Mouse (Mus musculus): ENCODE measurements at regions not wholly inside any gene's neighbourhood (a gene's known extent, or its start where the extent isn't known, plus 50 kb on each side); places are given as distances from the start of the nearest gene placed in this dataset.

DNA sequence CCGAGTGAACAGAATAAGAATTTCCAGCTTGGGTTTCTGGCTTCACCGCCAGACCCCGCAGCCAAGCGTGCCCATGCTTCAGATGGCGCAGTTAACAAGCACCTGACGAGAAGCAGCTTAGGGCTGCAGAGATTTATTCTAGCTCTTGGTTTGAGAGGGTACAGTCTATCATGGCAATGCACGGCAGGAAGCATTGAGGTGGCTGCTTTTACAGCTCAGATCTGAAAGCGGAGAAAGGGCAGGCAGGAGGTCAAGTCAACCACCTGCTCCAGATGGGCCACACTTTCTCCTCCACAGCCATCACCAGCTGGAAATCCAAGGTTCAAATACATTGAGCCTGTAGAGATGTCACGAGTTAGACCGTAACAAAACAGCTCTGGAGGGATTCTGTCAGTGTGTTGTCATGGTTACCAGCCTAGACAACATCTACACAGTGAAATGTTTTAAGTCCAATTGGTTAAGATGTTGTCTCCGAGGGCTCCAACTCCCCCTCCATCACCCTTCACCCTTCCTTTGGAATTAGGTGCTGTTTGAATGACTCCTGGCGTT lies 126.0 kb downstream of the Gm11011 start:
- ATAC-seq (ENCODE audit: low FRiP score) (no peak), DNase-seq (ENCODE audit: low spot score) (no peak)
- Histone ChIP-seq H3K4me2 (replicated peaks) (no peak overlapping the region), H3K4me1 (replicated peaks; ENCODE audit: control insufficient read depth, insufficient read depth, low read length) (peaks cover 9% of the 10 kb centered on the region), H3K27ac (peak overlapping the region; percentile 57; the same call in 1 of the 2 replicates), H3K9me3 (ENCODE audit: control insufficient read depth, low read length) (no peaks in the 10 kb centered on the region), H3K36me3 (replicated peaks; ENCODE audit: control insufficient read depth, insufficient read depth) (no peaks in the 10 kb centered on the region), H3K4me3 (replicated peaks; ENCODE audit: low read length) (no peak overlapping the region), H3K27me3 (ENCODE audit: control insufficient read depth, insufficient read depth, low read length) (no peaks in the 10 kb centered on the region), H3K9ac (no peak overlapping the region)
- WGBS, result 60% methylated on average over 12 of the region's 12 CpGs

DNA sequence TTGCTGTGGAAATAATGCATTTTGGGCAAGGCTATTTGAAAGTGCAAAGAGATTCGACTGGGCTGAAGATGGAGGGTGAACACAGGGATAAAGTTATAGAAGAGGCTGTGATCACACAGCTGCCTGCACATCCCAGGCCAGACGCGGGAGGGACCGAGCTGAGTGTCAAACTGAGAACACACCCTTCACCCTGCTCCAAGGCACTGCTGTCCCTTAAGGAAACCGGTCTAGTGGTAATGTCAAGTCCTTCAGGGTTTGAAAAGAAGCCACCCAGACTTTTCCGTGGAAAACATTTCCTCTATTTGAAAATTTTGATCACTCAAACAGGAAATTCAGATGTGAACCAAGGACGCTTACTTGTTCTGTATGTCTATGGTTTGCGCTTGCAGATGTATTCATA lies 134.6 kb downstream of the Gm11011 start:
- no peak for DNase-seq (ENCODE audit: low spot score)
- no peaks in the 10 kb centered on the region for H3K36me3 ChIP-seq (replicated peaks; ENCODE audit: control insufficient read depth, insufficient read depth)
- no peak overlapping the region for H3K4me2 ChIP-seq (replicated peaks)
- 94% methylated on average over 8 of the region's 8 CpGs for WGBS
- H3K4me1 ChIP-seq (replicated peaks; ENCODE audit: control insufficient read depth, insufficient read depth, low read length), result no peaks in the 10 kb centered on the region
- no peak overlapping the region for H3K9ac ChIP-seq
- H3K27ac ChIP-seq, result no peak overlapping the region
- H3K4me3 ChIP-seq (replicated peaks; ENCODE audit: low read length), result no peak overlapping the region
- ATAC-seq (ENCODE audit: low FRiP score), result no peak
- no peaks in the 10 kb centered on the region for H3K9me3 ChIP-seq (ENCODE audit: control insufficient read depth, low read length)
- H3K27me3 ChIP-seq (ENCODE audit: control insufficient read depth, insufficient read depth, low read length), result no peaks in the 10 kb centered on the region

DNA sequence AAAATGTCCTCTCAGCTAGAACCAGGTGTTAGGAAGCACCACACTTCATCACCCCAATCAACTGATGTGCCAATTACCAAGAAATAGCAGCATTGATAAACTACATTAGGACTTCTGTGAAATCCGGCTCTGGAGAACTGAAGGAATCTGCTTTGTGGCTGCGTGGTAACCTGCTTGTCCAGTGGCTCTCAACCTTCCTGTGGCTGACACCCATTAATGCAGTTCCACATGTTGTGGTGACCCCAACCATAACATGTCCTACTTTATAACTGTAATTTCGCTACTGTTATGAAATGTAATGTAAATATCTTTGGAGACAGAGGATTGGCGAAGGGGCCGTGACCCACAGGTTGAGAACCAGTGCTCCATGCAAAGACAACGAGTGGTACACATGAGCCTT lies 136.7 kb downstream of the Gm11011 start:
- Histone ChIP-seq H3K4me1 (replicated peaks; ENCODE audit: control insufficient read depth, insufficient read depth, low read length) (peaks cover 6% of the 10 kb centered on the region; the same call in 1 of the 2 replicates), H3K4me3 (replicated peaks; ENCODE audit: low read length) (no peak overlapping the region), H3K36me3 (replicated peaks; ENCODE audit: control insufficient read depth, insufficient read depth) (no peaks in the 10 kb centered on the region), H3K4me2 (replicated peaks) (no peak overlapping the region), H3K9me3 (ENCODE audit: control insufficient read depth, low read length) (no peaks in the 10 kb centered on the region), H3K27me3 (ENCODE audit: control insufficient read depth, insufficient read depth, low read length) (no peaks in the 10 kb centered on the region), H3K9ac (no peak overlapping the region), H3K27ac (no peak overlapping the region)
- no peak for DNase-seq (ENCODE audit: low spot score)
- WGBS, result 91% methylated on average over 6 of the region's 6 CpGs
- ATAC-seq (ENCODE audit: low FRiP score), result no peak

DNA sequence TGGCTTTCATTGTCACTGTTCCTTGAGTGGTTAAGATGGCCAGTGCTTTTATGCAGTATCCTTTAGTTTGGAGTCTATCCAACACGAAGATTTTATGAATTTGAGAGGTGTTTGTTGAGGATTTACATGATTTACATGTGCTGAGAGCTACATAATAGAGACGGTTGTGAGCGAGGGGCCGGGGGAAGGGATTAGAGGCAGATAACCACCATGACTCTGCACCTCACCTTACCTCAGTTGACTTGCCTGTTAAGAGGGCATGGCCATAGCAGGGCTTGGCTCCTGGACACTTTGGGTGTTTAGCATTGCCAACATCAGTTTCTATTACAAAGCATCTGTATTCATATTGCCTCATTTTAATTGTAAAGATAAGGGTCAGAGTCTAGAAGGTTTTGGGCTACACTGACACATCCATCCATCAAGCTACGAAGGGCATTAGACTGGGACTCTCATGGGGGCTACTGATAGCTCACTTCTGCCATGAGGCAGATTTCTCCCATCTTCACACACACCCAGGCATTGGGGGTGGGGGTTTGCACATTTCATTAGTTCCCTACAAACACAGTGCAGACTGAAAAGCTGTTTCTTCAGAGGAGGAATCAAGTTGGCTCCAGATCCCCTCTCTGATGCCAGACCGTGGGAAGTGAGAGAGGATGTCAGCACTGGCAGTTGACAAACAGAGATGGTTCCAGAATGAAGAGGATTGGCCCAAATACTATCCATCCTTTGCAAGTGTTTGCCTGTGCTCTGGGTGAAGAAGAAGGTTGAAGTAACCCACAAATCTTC lies 139.9 kb downstream of the Gm11011 start:
- peaks cover 18% of the 10 kb centered on the region for H3K4me1 ChIP-seq (replicated peaks; ENCODE audit: control insufficient read depth, insufficient read depth, low read length)
- no peaks in the 10 kb centered on the region for H3K36me3 ChIP-seq (replicated peaks; ENCODE audit: control insufficient read depth, insufficient read depth)
- H3K27ac ChIP-seq, result no peak overlapping the region
- H3K4me3 ChIP-seq (replicated peaks; ENCODE audit: low read length), result no peak overlapping the region
- H3K9me3 ChIP-seq (ENCODE audit: control insufficient read depth, low read length), result no peaks in the 10 kb centered on the region
- no peak for DNase-seq (ENCODE audit: low spot score)
- H3K27me3 ChIP-seq (ENCODE audit: control insufficient read depth, insufficient read depth, low read length), result no peaks in the 10 kb centered on the region
- 77% methylated on average over 6 of the region's 6 CpGs for WGBS
- no peak overlapping the region for H3K9ac ChIP-seq
- no peak overlapping the region for H3K4me2 ChIP-seq (replicated peaks)
- ATAC-seq (ENCODE audit: low FRiP score), result no peak

DNA sequence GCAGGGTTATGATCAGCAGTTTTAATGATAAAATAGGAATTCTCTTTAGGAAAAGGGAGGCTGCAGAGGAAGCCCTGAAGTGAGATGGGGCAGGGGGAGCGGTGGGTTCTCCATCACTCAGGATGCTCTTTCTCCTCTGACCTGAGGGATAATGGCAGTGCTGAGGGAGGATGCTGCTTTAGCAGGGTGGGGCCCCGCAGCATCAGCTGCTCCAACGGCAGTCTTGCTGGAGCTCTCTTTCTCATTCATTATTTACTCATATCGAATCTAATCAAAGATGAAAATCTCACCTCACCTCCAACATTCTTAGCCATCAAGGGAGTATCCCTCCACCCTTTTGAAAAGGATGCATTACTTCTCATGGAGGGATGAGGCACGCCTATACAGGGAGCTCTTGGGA lies 141.7 kb downstream of the Gm11011 start:
- Histone ChIP-seq H3K27ac (peak overlapping the region; percentile 62), H3K4me3 (replicated peaks; ENCODE audit: low read length) (no peak overlapping the region), H3K9me3 (ENCODE audit: control insufficient read depth, low read length) (no peaks in the 10 kb centered on the region), H3K36me3 (replicated peaks; ENCODE audit: control insufficient read depth, insufficient read depth) (no peaks in the 10 kb centered on the region), H3K9ac (peak overlapping the region; percentile 26; the same call in 1 of the 2 replicates), H3K4me1 (replicated peaks; ENCODE audit: control insufficient read depth, insufficient read depth, low read length) (peaks cover 18% of the 10 kb centered on the region), H3K4me2 (replicated peaks) (peak overlapping the region; percentile 36), H3K27me3 (ENCODE audit: control insufficient read depth, insufficient read depth, low read length) (no peaks in the 10 kb centered on the region)
- 63% methylated on average over 5 of the region's 5 CpGs for WGBS
- DNase-seq (ENCODE audit: low spot score) (no peak), ATAC-seq (ENCODE audit: low FRiP score) (no peak)

DNA sequence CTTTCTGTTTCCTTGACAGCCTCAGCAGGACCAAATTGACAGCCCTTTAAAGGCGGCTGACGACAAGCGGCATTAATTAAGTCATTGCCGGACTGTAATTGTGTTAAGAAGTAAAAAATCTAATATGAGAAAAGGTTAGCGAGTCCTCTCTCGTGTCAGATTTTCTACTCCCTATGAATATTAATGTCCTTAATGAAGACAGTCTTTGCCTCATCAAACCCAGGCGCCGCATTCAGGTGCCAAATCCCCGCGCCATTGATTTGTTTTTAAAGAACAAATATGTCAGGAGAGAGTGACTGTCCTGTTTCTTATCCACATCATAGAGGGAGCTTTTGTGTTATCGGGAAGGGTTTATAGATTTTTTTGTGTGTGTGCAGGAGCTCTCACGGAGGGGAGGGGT lies 142.2 kb downstream of the Gm11011 start:
- H3K27ac ChIP-seq, result peak overlapping the region; percentile 62
- no peaks in the 10 kb centered on the region for H3K27me3 ChIP-seq (ENCODE audit: control insufficient read depth, insufficient read depth, low read length)
- no peaks in the 10 kb centered on the region for H3K9me3 ChIP-seq (ENCODE audit: control insufficient read depth, low read length)
- no peak overlapping the region for H3K4me3 ChIP-seq (replicated peaks; ENCODE audit: low read length)
- ATAC-seq (ENCODE audit: low FRiP score) (no peak), DNase-seq (ENCODE audit: low spot score) (no peak)
- 34% methylated on average over 12 of the region's 12 CpGs for WGBS
- H3K4me1 ChIP-seq (replicated peaks; ENCODE audit: control insufficient read depth, insufficient read depth, low read length), result peaks cover 18% of the 10 kb centered on the region
- peak overlapping the region; percentile 26; the same call in 1 of the 2 replicates for H3K9ac ChIP-seq
- H3K4me2 ChIP-seq (replicated peaks), result peak overlapping the region; percentile 36
- H3K36me3 ChIP-seq (replicated peaks; ENCODE audit: control insufficient read depth, insufficient read depth), result no peaks in the 10 kb centered on the region

DNA sequence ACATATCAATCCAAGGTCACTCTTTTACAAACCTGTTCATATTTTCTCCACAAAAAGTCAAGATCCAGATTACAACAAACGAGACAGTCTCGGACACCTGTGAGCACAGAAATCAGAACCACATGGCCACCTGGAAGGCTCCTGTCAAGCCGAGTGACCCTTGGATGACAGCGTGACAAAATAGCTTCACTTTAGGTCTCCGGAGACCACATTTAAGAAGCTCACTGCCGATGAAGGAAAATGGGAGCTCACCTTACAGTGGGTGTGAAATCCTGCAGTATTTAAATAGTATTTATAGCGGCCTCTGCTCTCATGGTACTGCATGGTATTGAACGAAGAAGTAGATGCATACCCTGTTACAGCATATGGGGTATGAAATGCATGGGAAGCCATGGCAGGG lies 144.3 kb downstream of the Gm11011 start:
- H3K9ac ChIP-seq, result no peak overlapping the region
- no peaks in the 10 kb centered on the region for H3K9me3 ChIP-seq (ENCODE audit: control insufficient read depth, low read length)
- no peak overlapping the region for H3K27ac ChIP-seq
- H3K27me3 ChIP-seq (ENCODE audit: control insufficient read depth, insufficient read depth, low read length), result no peaks in the 10 kb centered on the region
- H3K4me3 ChIP-seq (replicated peaks; ENCODE audit: low read length), result no peak overlapping the region
- no peak for DNase-seq (ENCODE audit: low spot score)
- 87% methylated on average over 8 of the region's 8 CpGs for WGBS
- peaks cover 18% of the 10 kb centered on the region for H3K4me1 ChIP-seq (replicated peaks; ENCODE audit: control insufficient read depth, insufficient read depth, low read length)
- H3K36me3 ChIP-seq (replicated peaks; ENCODE audit: control insufficient read depth, insufficient read depth), result no peaks in the 10 kb centered on the region
- no peak overlapping the region for H3K4me2 ChIP-seq (replicated peaks)
- no peak for ATAC-seq (ENCODE audit: low FRiP score)

DNA sequence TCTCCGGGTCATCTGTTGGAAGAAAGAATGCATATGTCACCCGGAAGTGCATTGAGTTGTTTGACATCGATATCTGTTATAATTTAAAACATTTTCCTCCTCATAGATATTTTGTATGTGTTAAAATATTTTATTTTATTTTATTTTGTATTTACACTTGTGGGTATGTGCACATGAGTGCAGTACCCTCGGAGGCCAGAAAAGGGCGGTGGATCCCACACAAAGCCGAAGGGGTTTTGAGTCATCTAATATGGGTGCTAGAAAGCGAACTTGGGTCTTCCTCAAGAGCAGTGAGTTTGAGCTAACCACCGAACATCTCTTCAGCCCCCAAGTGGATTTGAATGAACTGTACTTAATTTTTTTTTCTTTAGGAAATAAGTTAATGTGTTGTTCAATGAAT lies 156.0 kb downstream of the Gm11011 start:
- DNase-seq (ENCODE audit: low spot score) (no peak), ATAC-seq (ENCODE audit: low FRiP score) (no peak)
- no peak overlapping the region for H3K4me2 ChIP-seq (replicated peaks)
- H3K27ac ChIP-seq, result no peak overlapping the region
- no peaks in the 10 kb centered on the region for H3K4me1 ChIP-seq (replicated peaks; ENCODE audit: control insufficient read depth, insufficient read depth, low read length)
- no peaks in the 10 kb centered on the region for H3K36me3 ChIP-seq (replicated peaks; ENCODE audit: control insufficient read depth, insufficient read depth)
- H3K27me3 ChIP-seq (ENCODE audit: control insufficient read depth, insufficient read depth, low read length), result no peaks in the 10 kb centered on the region
- WGBS, result 96% methylated on average over 8 of the region's 8 CpGs
- H3K4me3 ChIP-seq (replicated peaks; ENCODE audit: low read length), result no peak overlapping the region
- no peak overlapping the region for H3K9ac ChIP-seq
- no peaks in the 10 kb centered on the region for H3K9me3 ChIP-seq (ENCODE audit: control insufficient read depth, low read length)

DNA sequence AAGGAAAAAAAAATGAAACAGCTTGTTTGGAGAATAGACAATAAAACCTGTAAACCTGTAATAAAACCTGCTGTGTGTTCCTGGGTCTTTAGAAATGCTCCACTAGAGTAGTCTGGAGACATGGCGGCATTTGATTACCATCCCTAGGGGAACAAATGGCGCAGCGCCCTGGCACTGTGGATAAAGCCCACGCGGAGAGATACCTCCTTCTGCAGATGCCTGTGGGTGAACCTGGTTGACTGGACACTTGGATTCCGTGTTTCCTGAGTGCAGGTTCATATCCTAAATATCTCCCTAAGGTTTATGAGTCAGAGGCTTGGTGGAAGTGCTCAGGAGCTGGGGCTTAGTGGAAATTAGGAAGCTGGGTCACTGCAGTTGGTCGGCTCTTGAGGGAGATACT lies 158.1 kb downstream of the Gm11011 start:
- Histone ChIP-seq H3K4me1 (replicated peaks; ENCODE audit: control insufficient read depth, insufficient read depth, low read length) (no peaks in the 10 kb centered on the region), H3K4me2 (replicated peaks) (no peak overlapping the region), H3K4me3 (replicated peaks; ENCODE audit: low read length) (no peak overlapping the region), H3K9me3 (ENCODE audit: control insufficient read depth, low read length) (no peaks in the 10 kb centered on the region), H3K9ac (no peak overlapping the region), H3K36me3 (replicated peaks; ENCODE audit: control insufficient read depth, insufficient read depth) (no peaks in the 10 kb centered on the region), H3K27me3 (ENCODE audit: control insufficient read depth, insufficient read depth, low read length) (no peaks in the 10 kb centered on the region), H3K27ac (no peak overlapping the region)
- ATAC-seq (ENCODE audit: low FRiP score) (no peak), DNase-seq (ENCODE audit: low spot score) (no peak)
- 85% methylated on average over 7 of the region's 7 CpGs for WGBS

All from hindbrain, embryonic 14.5 days (tissue).